Mouse (Mus musculus) forebrain, embryonic 16.5 days (tissue): ENCODE results near the gene Vmn1r5. TPM values are rescaled to one million over a fixed set of nuclear protein-coding genes. Genes with fewer than 3 reads are reported as not detected.

Experiments
- ATAC-seq: fragments of 200-750 bp; cut with Nextera tagmentation; 2 replicates; pipeline ENCODE4 v1.8.0; 2017; ENCODE audit warnings: mild to moderate bottlenecking, moderate library complexity
- H3K27ac ChIP-seq: fragments of 300-500 bp; sonication (generic); 2 replicates; pipeline ENCODE4 v1.5.1; 2014; ENCODE audit warnings: low read length, control low read depth
- H3K27me3 ChIP-seq: fragments of 300-500 bp; sonication (generic); replicated peaks from 2 replicates; pipeline ENCODE4 v1.6.1; 2014; ENCODE audit warnings: low read length; ENCODE audit not compliant: control insufficient read depth, insufficient read depth
- H3K36me3 ChIP-seq: fragments of 300-500 bp; sonication (generic); 2 replicates; pipeline ENCODE4 v1.6.1; 2014; ENCODE audit not compliant: control insufficient read depth, insufficient read depth
- H3K4me1 ChIP-seq: fragments of 300-500 bp; sonication (generic); replicated peaks from 2 replicates; pipeline ENCODE4 v1.6.1; 2014; ENCODE audit warnings: low read length; ENCODE audit not compliant: control insufficient read depth, insufficient read depth
- H3K4me2 ChIP-seq: fragments of 300-500 bp; sonication (generic); 2 replicates; pipeline ENCODE4 v1.6.1; 2014; ENCODE audit warnings: mild to moderate bottlenecking, low read length, control low read depth
- H3K4me3 ChIP-seq: fragments of 300-500 bp; sonication (generic); replicated peaks from 2 replicates; pipeline ENCODE4 v1.5.1; 2014; ENCODE audit warnings: mild to moderate bottlenecking, low read length, control low read depth
- H3K9ac ChIP-seq: fragments of 300-500 bp; sonication (generic); replicated peaks from 2 replicates; pipeline ENCODE4 v1.6.1; 2014; ENCODE audit warnings: low read depth, low read length, control low read depth
- H3K9me3 ChIP-seq: fragments of 300-500 bp; sonication (generic); 2 replicates; pipeline ENCODE4 v1.6.1; 2016; ENCODE audit warnings: low read length; ENCODE audit not compliant: control insufficient read depth
- WGBS: fragments of 180-500 bp; shearing (Covaris S2); extraction: QIAGEN DNeasy Blood & Tissue Kit; methylation state at CpG from one replicate; pipeline ENCODE4 v1.1.7; 2014; 5-methylcytosine and 5-hydroxymethylcytosine counted together
- polyA plus RNA-seq: library from polyadenylated mRNA; unstranded; fragments of >200 nt; fragmentation: Nextera tagmentation; extraction: Ambion mirVana; gene quantifications from 2 replicates; pipeline ENCODE4 v1.2.1, GENCODE M21; 2015

Gene Vmn1r5
- polyA plus RNA-seq, 1 experiment from 2014 or later: not detected

- no peaks in the 10 kb centered on the region for H3K9me3 ChIP-seq
- H3K27me3 ChIP-seq: no peaks in the 10 kb centered on the region
- no peaks in the 10 kb centered on the region for H3K36me3 ChIP-seq
- H3K9ac ChIP-seq: no peak within 1 kb of the TSS
- no peak for ATAC-seq
- no peak within 1 kb of the TSS for H3K4me2 ChIP-seq
- no peak within 1 kb of the TSS for H3K27ac ChIP-seq
- no peaks in the 10 kb centered on the region for H3K4me1 ChIP-seq
- no peak within 1 kb of the TSS for H3K4me3 ChIP-seq
These were observed 61.9 kb downstream of the Vmn1r5 start, which contains the start of gene Vmn1r8 for GRCm38 (mm10) chr6:57031984-57032383. Gene Vmn1r8 (plus strand): TSS chr6:57032284.

- Histone ChIP-seq H3K9me3 (no peaks in the 10 kb centered on the region), H3K27me3 (no peaks in the 10 kb centered on the region), H3K36me3 (no peaks in the 10 kb centered on the region), H3K27ac (no peak overlapping the region), H3K4me1 (no peaks in the 10 kb centered on the region), H3K9ac (no peak overlapping the region), H3K4me3 (no peak overlapping the region), H3K4me2 (no peak overlapping the region)
- 87% methylated on average over 2 of the region's 2 CpGs for WGBS
- ATAC-seq: no peak
These were observed 64.6 kb downstream of the Vmn1r5 start for GRCm38 (mm10) chr6:57034674-57035073.

Other genes starting within 250 kb of the Vmn1r5 start
- 31.1 and 36.5 TPM in 2 replicates for gene Kbtbd2, start 172.5 kb upstream of the Vmn1r5 start, polyA plus RNA-seq
- 27.5 and 40.8 TPM in 2 replicates for gene Fkbp9, start 138.2 kb upstream of the Vmn1r5 start, polyA plus RNA-seq
- gene Nt5c3, start 46.3 kb upstream of the Vmn1r5 start, polyA plus RNA-seq: 166 and 178 TPM in 2 replicates
- gene Vmn1r4, start 46.3 kb upstream of the Vmn1r5 start, polyA plus RNA-seq: 0.42 and 0.46 TPM in 2 replicates
- gene Vmn1r6, start 27.0 kb downstream of the Vmn1r5 start, polyA plus RNA-seq: not detected in 2 replicates
- gene Vmn1r7, start 55.1 kb downstream of the Vmn1r5 start, polyA plus RNA-seq: not detected in 2 replicates
- not detected in 2 replicates for gene Vmn1r8, start 62.0 kb downstream of the Vmn1r5 start, polyA plus RNA-seq
- not detected in 2 replicates for gene Vmn1r9, start 96.5 kb downstream of the Vmn1r5 start, polyA plus RNA-seq
- gene Vmn1r10, start 139.2 kb downstream of the Vmn1r5 start, polyA plus RNA-seq: not detected in 2 replicates
- not detected in 2 replicates for gene Vmn1r11, start 163.2 kb downstream of the Vmn1r5 start, polyA plus RNA-seq
- not detected in 2 replicates for gene Vmn1r12, start 186.6 kb downstream of the Vmn1r5 start, polyA plus RNA-seq
- gene Vmn1r13, start 233.0 kb downstream of the Vmn1r5 start, polyA plus RNA-seq: not detected in 2 replicates